Mouse (Mus musculus) granulocyte monocyte progenitor cell, adult 5-6 weeks (primary cell): ENCODE data around the gene Ormdl3. TPM values are rescaled to one million over a fixed set of nuclear protein-coding genes. Genes with fewer than 3 reads are reported as not detected.
A peak's percentile ranks its signal among the peaks of the same experiment; 100 is the strongest.

Source experiments
- ATAC-seq: replicated peaks from 2 replicates; pipeline ENCODE4 v1.8.0; 2016; ENCODE audit warnings: mild to moderate bottlenecking, moderate TSS enrichment, inconsistent platforms; ENCODE audit not compliant: poor library complexity, severe bottlenecking
- total RNA-seq, 2 experiments: library from RNA; stranded (forward) in 1 of 2; stranded (reverse) in 1 of 2; fragments of 200-712, 200-1000 nt in 1 of 2; fragments of >200 nt in 1 of 2; fragmentation: Nextera tagmentation in 1 of 2; gene quantifications; 2 replicates each; pipeline ENCODE4 v1.2.3; 2014 to 2017

Ormdl3 gene
- total RNA-seq, 2 experiments from 2014 or later = 5.9 to 7.7 TPM

DNA sequence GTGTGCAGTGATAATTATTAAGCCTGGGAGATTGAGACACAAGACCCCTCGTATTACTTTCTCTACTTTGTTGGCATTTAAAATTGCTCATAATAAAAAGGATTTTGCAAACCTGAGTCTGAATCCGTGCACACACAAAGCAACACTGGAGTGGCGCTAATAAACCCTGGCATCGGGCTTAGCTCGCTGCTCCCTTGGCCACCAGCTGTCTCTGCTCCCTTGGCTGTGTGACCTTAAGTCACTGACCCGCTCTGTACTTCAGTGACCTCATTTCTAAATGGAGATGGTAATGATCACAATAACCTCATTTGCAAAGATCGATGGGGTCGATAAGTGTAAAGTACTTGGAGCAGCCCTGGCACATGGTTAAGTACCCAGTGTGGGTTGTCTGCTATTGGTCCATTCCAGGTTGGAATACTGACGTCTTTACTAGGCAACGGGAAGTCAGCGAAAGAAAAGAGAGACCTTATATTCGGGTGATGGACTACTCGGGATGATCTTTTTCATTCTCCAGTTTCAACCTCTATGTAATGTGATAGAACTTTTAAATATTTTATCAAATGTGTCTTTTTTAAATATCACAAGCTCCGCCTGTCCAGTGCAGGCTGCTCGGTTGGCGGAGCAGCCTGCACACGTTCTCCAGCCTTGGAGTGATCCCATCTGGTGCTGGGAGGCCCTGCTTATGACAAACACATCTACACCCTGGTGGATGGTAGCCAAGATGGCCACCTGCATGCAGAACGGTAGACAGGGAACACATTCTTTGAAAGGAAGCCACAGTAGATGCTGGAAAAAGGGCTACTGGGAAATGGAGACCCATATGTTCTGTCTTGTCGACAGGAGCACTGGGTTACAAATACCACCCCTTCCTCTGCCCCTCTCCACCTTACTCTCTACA, 3.6 kb upstream of the Ormdl3 start:
- no peak for ATAC-seq

- ATAC-seq = no peak
These were observed 2.1 kb upstream of the Ormdl3 start for GRCm38 (mm10) chr11:98589306-98589705.

DNA sequence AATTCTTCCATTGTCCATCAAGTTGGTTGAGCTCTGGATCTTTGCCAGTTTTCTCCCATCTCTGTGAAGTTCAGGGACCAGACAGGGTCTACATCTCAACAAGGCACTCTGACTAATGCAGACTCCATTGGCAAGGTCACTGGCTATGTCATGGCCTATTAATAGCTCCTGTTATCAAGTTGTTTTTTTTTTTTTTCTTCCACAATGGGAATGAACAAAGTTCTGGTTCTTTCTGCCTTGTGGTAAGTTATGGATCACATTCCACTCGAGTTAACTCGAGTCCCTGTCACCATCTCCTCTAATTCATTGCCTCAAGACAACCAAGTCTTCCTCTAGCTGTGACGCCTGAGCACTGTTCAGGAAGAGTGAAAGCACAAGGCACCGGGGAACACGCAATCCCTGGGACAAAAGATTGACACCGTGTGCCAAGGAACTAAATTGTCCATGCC, 1.7 kb upstream of the Ormdl3 start:
- no peak for ATAC-seq

GRCm38 (mm10) chr11:98587684-98588546, 747 bp upstream of the Ormdl3 start:
- peak; percentile 60 for ATAC-seq

DNA sequence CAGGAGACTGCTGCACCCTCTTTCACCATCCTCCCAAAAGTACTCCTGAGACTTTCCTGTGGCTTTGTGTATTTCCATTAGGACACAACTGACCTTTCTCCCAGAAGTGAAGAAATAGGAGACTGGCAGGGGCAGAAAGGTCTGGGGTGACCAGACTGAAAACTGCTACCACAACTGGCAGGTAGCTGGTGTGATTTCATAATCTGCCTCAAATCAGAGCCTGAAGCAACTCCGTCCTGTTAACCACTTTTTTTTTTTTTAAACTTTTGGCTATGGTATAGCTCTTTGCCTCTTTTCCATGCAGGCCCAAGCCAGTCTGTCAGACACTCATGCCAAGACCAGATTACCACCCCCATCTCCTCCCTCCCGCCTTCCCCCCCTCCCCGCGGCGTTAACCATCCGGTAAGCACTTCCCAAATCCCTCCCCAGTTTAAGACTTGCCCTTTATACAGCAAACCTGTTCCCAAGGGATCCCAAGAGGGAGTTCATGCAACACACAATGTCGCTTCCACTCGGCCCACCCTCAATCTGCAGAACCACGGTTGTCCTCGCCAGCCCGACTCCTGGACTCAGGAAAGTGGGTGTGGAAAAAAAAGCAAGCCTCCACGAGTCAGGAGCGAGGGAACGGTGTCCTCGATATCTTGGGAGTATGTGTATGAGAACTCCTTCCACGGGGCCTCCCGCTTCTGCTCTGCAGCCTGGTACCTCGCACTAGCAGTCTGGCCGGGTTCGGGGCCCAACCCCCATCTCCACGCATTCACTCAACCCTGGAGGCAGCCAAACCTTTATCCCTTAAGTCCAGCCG, 879 bp downstream of the Ormdl3 start:
- ATAC-seq = no peak

- no peak for ATAC-seq
These were observed 2.5 kb downstream of the Ormdl3 start for GRCm38 (mm10) chr11:98584629-98585177.

DNA sequence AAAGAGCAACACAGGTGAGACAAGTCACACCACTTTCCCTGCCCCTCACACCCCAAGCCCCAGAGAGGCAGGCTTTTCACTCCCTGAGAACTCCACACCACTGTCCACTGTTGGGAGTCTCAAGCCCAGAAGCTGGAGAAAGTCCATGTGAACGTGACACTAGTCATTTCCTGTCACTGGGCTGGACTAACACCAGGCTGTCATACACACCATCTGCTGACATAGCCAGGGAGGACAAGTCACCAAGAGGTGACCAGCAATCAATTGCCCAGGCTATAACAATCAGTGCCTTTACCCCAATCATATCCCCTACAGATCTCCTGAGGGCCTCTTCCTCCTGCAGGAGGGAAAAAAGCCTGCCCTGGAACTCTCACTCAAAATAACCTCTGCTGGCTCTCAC, 3.0 kb downstream of the Ormdl3 start:
- ATAC-seq = no peak

DNA sequence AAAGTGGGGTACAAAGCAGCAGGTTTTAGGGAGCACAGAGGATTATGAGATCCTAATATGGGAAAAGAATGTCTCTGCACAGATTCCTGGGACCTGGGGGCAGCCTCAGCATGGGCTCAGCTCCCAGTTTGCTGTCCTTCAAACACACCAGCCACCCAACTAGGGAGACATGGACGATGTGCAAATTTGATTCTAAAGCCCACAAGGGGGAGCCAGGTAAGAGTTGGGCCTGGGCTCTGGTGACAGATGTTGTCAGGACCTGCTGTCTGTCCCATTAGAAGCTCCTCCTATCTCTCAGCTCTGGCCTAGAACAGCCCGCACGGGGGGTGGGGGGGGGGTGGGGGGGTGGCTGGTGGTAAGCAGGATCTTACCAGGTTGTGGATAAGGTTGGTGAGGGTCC, 3.6 kb downstream of the Ormdl3 start:
- no peak for ATAC-seq

- ATAC-seq = no peak
These were observed 4.0 kb downstream of the Ormdl3 start for GRCm38 (mm10) chr11:98583265-98583552.

DNA sequence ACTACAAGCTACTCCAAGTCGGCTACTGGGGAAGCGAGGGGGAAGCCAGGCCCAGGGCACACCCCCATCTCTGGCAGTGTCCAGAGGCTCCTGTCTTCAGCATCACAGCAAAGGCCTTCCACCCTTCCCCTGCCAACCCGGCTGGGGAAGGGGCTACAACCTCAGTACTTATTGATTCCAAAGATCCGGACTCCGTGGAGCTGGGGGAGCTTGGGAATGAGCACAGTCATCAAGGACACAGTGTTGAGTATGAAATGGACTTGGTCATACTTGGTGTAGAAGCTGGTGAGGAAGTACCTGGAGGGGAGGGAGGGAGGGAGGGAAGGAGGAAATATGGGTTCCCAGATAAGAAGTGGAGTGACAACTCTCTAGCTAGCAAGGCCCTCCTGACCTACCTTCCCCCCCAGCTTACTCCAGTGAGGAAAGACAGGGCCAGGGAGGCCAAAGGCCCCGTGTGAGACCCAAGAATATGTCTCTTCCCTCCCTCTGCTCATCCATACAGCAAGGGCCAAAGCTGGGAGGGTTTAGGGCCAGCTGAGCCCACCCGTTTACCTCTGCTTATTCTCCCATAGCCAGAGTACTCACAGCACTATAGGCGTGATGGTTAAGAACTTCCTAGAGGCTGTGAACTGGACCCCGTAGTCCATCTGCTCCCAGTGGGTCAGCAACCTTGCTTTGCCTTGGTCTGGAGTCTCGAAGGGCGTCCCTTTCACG, 4.5 kb downstream of the Ormdl3 start:
- no peak for ATAC-seq

- no peak for ATAC-seq
These were observed 5.2 kb downstream of the Ormdl3 start for GRCm38 (mm10) chr11:98582030-98582388.

GRCm38 (mm10) chr11:98581286-98582029, 5.7 kb downstream of the Ormdl3 start:
- ATAC-seq = peak; percentile 14; the same call in 1 of the 2 replicates

GRCm38 (mm10) chr11:98580301-98581121, 6.7 kb downstream of the Ormdl3 start:
- ATAC-seq = peak; percentile 18; the same call in 1 of the 2 replicates

GRCm38 (mm10) chr11:98577776-98578175, 9.4 kb downstream of the Ormdl3 start:
- ATAC-seq = no peak

DNA sequence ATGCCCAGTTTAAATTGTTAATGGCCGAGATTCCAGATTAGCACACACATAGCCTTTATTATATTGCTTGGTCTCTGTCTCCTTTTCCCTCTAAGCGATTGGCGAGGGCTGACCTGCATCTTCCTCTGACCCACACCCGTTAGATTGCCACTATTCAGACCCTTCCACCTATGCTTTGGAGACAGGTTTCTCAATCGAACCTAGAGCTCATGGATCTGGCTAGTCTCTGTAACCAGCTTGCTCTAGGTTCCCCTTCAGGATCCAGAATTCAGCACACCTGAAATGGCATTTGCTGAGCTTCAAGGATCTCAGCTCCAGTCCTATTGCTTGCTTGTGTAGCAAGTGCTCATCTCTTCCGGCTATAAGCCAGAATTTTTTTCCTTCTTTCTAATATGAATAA, 17.7 kb downstream of the Ormdl3 start:
- no peak for ATAC-seq

DNA sequence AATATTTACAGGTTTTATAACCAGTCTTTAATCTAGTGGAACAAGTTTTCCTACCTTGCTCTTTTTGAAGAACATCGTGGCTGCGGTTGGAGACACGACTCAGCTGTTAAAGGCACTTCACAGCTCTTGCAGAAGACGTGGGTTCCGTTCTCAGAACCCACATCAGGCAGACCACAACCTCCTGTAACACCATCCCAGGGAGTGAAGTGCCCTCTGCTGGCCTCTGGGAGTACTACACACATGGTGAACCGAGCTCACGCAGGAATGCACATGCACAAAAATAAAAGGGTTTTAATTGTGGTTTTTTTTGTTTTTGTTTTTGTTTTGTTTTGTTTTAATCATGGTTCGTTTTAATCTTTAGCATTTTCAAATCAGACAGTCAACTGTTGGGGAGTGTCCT, 18.8 kb downstream of the Ormdl3 start:
- ATAC-seq = peak; percentile 30; the same call in 1 of the 2 replicates

- peak; percentile 37 for ATAC-seq
These were observed 23.2 kb downstream of the Ormdl3 start for GRCm38 (mm10) chr11:98563921-98564414.

- no peak for ATAC-seq
These were observed 24.1 kb downstream of the Ormdl3 start for GRCm38 (mm10) chr11:98563025-98563424.
